Mouse (Mus musculus) cerebellum, postnatal 10 days (tissue): ENCODE data around the gene Skiv2l.
A peak's percentile ranks its signal among the peaks of the same experiment; 100 is the strongest.
"Not testable (repeated sequence)": the region's sequence is repeated elsewhere in the genome, so short reads cannot be mapped to it uniquely, and the experiment has no call there.

ENCODE experiments used
- DNase-seq, 2 experiments: peaks; one replicate each; pipeline ENCODE4 v3.0.0; 2021; ENCODE audit warnings: mixed read lengths in 2 of 2

The Skiv2l gene

DNA sequence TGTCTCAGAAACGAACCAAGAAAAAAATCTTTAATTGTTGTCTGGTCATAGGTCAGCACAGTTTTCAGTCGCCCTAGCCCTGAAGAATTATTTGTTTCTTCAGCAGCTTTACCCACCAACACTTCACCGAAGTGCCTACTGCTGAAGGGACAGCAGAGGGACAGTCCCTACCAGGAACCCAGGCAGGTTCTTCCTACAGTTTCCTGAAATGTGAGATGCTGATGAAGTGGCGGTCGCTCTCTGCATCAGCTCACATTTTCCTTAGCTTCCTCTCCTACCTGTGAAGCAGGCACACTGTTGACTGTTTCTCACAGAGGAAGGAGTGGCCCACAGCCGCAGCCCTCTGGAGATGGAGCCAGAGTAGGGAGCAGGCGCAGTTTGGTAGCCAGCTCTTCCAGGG, 16.0 kb upstream of the Skiv2l start:
- DNase-seq, result no peak

DNA sequence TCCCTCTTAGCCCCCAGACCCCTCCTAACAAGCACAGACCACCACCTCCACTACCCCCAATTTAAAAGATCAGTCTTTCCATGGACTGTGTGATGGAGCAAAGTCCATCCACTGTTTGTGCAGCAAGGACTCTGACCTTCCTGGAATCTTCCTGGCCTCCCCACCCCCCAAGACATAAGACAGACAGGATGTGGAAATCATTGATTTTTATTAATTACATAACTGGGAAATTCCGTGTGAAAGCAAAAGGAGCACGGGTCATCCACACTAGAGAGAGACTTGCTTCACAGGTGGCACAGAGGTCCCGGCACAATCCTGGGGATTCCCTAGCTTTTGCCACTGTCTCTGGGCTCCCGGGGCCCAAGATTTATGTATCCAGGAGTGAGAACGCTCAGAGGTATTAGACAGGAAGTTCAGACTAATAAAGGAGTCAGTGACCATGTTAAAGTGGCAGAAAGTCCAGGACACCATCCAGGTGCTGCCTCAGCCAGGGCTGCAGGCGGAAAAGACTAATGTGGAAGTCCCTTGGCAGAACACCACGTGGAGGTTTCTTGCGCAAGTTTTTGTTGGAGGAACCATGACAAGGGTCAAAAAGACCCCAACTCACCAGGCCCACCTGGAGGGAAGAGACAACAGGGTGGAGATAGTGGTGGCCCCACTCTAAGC, 12.5 kb upstream of the Skiv2l start, which contains the start of gene Cfb:
Gene Cfb (minus strand): TSS at position 103 of the 666 bp plus-strand sequence.
- no peak for DNase-seq

DNA sequence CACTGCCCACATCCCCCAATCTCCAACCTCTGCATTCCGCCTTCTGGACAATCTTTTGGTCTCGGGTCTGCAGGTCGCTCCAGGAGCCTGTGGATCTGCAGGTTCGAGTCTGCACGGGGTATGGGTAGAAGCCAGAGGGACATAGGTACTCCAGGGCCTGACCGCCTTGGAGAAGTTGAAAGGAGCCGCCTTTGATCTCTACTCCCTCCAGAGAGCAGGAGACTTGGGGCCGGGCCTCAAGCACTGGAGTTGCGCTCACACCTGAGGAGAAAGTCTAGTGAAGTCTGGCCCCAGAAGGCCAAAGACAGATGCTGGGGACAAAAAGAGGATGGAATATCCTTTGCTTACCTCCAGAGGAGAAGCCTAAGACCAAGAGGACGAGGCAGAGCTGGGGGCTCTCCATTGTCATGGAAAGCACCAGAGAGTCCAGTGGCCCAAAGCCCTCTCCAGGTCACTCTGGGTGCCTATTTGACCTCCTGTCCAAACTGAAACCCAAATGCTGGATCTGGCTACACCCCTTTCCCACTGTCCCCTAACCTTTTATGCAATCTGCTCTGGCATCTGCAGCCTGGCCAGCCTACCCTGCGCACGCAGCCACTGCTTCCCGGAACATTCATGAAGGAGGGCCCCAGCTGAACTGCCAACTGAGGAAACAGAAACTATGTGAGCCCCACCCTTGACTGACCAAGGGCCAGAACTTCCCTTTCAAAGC, 11.8 kb upstream of the Skiv2l start:
- no peak for DNase-seq

DNA sequence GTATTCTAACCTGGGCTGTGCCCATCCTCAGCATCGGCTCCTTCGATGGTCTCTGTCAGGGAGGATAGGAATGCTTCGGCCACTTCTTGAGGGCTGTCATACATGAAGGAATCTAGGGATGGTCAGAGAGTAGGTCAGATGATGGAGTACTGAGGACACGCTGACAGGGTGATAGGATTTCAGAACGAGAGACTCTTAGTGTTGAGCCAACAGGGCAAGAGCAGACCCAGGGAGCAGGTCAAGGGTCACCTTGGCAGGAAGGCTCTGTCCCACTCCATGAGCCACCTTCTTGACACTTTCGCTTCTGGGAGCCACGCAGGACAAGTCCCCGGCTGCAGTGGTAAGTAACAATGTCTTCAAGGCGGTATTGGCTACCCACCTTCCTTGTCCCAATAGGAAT, 10.5 kb upstream of the Skiv2l start:
- no peak for DNase-seq

- no peak for DNase-seq
Measured at GRCm38 (mm10) chr17:34858670-34859069, 8.7 kb upstream of the Skiv2l start.

GRCm38 (mm10) chr17:34855825-34856224, 5.8 kb upstream of the Skiv2l start:
- peak; percentile 75 to 81 for DNase-seq

DNA sequence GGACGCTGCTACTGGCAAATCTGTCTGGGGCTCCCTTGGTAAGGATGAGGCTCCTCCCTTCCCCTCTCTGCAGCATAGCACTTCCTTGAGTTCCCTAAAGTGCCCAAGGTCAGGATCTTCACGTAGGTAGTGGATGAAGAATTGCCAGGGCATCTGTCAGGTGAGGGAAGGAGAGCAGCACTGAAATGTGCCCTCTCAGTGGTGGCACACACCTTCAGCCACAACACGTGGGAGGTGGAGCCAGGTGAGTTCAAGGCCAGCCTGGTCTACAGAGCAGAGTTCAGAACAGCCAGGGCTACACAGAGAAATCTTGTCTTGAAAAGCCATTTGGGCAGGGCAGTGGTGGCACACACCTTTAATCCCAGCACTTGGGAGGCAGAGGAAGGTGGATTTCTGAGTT, 4.8 kb upstream of the Skiv2l start:
- DNase-seq, result no peak

- no peak for DNase-seq
Measured at GRCm38 (mm10) chr17:34853511-34853910, 3.5 kb upstream of the Skiv2l start.

- DNase-seq, result no peak
Measured at GRCm38 (mm10) chr17:34850517-34851125, 611 bp upstream of the Skiv2l start.

DNA sequence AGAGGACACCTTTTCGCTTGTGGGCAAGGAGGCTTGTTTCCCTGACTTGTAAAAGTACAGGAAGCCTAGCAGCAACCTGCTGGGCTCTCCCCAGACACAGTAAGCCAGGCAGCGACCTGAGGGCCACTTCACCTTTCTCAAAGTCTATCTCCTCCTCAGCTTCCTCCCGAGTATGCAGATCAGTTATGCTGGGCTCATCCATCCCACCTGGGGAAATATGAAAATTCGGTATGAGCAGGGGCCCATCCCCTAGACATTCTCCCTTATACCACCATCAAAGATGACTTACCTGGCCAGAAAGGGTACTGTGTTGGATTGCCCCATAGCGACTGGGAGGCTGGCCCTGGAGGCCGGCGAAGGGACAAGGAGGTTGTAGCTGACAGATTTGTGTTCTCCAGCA, 2.4 kb downstream of the Skiv2l start:
- DNase-seq, result no peak

DNA sequence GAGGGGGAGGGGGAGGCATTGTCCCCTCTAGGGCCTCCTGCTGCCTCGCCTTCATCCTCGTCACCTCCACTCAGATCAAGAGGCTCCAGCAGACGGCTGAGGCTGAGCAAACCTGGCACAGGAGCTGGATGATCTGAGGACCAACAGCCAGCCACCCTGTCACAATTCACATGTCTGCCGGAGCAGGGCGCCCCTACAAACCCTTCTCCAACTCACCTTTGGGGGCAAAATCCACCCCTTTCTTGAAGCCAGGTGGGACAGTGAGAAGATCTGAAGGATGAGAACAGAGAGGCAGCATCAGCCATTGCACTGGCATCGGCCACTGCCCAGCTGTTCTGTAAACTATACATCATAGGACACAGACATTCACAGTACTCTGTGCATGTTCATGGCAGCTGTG, 2.8 kb downstream of the Skiv2l start:
- DNase-seq, result no peak

- DNase-seq, result no peak
Measured at GRCm38 (mm10) chr17:34844884-34845283, 5.1 kb downstream of the Skiv2l start.

- no peak for DNase-seq
Measured at GRCm38 (mm10) chr17:34840736-34841307, 9.2 kb downstream of the Skiv2l start.

- DNase-seq, result no peak
Measured at GRCm38 (mm10) chr17:34838785-34839184, 11.2 kb downstream of the Skiv2l start.

- peak; percentile 44 to 50 for DNase-seq
Measured at GRCm38 (mm10) chr17:34837464-34838324, 12.3 kb downstream of the Skiv2l start.

DNA sequence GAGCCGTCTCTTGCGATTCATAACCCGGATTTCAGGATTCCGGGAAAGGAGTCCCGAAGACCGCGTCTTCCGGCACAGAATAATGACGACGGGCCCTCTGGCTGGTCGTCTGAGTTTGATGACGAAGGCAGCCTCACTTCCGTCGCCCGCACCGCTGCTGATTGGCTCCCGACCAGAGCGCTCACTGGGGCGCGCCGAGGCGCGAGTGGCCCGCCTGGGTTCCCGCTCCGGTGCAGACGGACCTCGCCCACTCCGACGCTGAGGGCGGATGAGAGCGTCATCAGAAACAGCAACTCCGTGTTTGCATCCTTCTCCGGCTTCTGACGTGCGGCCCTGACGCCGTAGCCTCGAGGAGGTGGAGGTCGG, 13.2 kb downstream of the Skiv2l start, which contains the start of the genes Stk19 and Dxo:
Gene Stk19 (minus strand): TSS at position 90 of the 366 bp plus-strand sequence.
Gene Dxo (plus strand): TSS at position 164 of the 366 bp plus-strand sequence.
- peak; percentile 98 to 99 for DNase-seq

- no peak for DNase-seq
Measured at GRCm38 (mm10) chr17:34836155-34836855, 13.7 kb downstream of the Skiv2l start.

- not testable (repeated sequence) for DNase-seq
Measured at GRCm38 (mm10) chr17:34830776-34831175, 19.2 kb downstream of the Skiv2l start.

DNA sequence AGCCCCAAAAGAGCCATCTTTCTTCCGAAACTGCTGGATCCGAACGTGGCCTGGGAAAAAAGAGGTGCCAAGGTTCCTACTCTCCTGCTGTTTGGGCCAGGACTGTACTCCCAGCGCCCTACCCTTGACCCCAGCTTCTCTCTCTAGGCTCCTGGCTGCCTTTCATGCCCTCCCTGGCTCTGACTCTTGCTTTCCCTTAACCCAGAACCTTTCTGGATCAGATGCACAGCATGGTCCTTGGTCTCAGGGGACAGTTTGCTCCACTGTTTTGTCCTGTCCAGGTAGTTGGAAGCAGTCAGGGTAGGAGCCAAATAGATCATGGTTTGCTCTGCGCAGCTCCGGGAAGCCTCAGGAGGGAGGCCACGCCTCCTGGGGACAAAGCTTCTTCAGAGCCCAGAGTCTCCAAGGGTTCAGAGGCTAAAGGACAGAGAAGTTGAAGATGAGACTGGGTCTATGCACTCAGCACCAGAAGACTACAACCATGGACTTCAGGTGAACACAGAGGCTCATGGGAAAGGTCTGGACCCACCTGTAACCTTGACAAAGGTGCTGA, 35.1 kb downstream of the Skiv2l start:
- no peak for DNase-seq

DNA sequence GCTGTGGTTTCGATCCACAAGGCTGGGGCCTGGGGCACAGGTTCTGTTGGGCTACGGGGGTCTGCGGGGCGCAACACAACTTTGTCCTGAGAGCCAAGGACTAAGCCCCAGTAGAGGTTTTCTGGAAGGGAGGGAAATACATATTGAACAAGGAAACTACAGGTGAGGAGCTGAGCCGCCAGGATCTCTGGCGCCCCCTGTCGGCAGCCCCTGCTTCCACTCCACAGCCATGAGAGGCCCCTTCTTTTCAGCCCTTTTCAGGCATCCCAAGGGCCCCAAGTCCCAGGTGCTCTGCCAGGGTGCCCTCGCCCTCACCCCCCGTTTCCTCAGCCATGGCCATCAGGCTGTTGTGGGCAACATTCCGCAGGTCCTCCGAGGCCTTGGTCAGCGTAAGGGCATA, 36.3 kb downstream of the Skiv2l start:
- peak; percentile 61 to 69 for DNase-seq

DNA sequence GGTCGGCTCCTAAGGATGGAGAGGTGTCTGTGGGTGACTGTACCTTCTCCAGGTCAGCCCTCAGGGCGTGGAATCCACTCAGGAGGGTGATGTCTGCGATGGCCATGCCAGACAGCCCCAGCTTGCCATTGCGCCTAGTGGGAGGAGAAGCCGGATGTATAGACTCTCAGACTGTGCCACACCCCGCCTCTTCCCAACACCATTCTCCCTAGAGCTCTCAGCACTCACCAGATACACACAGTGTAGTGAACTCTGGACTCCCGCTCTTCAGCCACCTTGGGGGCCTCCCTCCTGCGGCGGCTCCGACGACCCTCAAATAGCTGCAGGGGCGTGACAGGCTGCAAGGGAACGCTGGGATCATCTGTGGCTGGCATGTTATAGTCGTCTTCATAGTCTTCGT, 38.7 kb downstream of the Skiv2l start:
- DNase-seq, result no peak

DNA sequence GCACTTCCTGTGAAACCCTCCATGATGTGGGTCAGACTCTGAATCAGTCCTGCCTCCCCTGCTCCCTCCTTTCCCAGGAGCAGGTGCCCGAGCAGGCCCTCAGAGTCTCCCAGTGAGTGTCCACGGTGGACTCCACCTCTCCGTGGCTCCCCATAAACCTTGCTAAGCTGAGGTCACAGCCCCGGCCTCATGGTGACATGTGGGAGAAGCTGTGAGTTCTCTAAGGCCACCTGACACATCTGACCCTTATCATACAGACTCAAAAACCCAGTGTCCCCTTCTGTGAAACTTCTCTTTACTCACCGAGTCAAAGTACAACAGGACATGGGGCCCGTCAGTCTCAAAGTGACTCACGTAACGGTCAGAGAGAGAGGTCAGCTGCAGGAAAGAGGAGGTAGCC, 39.2 kb downstream of the Skiv2l start:
- DNase-seq, result not testable (repeated sequence)
